Mouse (Mus musculus) cerebellum, adult 2 months (tissue): ENCODE measurements around the gene Abcb4. TPM values are rescaled to one million over a fixed set of nuclear protein-coding genes. Genes with fewer than 3 reads are reported as not detected.
A peak's percentile ranks its signal among the peaks of the same experiment; 100 is the strongest.
"Not testable (repeated sequence)": the region's sequence is repeated elsewhere in the genome, so short reads cannot be mapped to it uniquely, and the experiment has no call there.

Source experiments
- DNase-seq, 2 experiments: peaks; one replicate each; pipeline ENCODE4 v3.0.0; 2021
- H3K27ac ChIP-seq: fragments of 200-500 bp; 2 replicates; pipeline ENCODE4 v1.5.1; 2012; ENCODE audit warnings: low read length, control low read depth, inconsistent platforms; ENCODE audit not compliant: insufficient read depth
- H3K27me3 ChIP-seq: fragments of 200-500 bp; 2 replicates; pipeline ENCODE4 v1.6.1; 2012; ENCODE audit warnings: inconsistent platforms, mild to moderate bottlenecking, low read length, moderate library complexity; ENCODE audit not compliant: control insufficient read depth, insufficient read depth
- H3K4me1 ChIP-seq: fragments of 200-500 bp; 2 replicates; pipeline ENCODE4 v1.6.1; 2011; ENCODE audit warnings: low read length; ENCODE audit not compliant: control insufficient read depth, insufficient read depth
- H3K4me3 ChIP-seq: fragments of 200-500 bp; replicated peaks from 2 replicates; pipeline ENCODE3; 2011; ENCODE audit warnings: mild to moderate bottlenecking, low read depth, low read length, control low read depth; ENCODE audit not compliant: insufficient read depth
- CTCF ChIP-seq: fragments of 200-500 bp; IDR thresholded peaks from 2 replicates; pipeline ENCODE4 v1.5.1; 2011; ENCODE audit warnings: low read depth, mild to moderate bottlenecking, control low read depth, low read length, moderate library complexity, borderline replicate concordance; ENCODE audit not compliant: insufficient read depth
- POLR2A ChIP-seq: fragments of 200-500 bp; IDR thresholded peaks from 2 replicates; pipeline ENCODE4 v1.6.1; 2011; ENCODE audit warnings: low read length, control low read depth, borderline replicate concordance; ENCODE audit not compliant: insufficient read depth
- WGBS: fragments of 180-500 bp; shearing (Covaris S2); methylation state at CpG from one replicate; pipeline ENCODE4 v1.1.7; 2018; 5-methylcytosine and 5-hydroxymethylcytosine counted together
- polyA plus RNA-seq: library from polyadenylated mRNA; depleted of rRNA; stranded (reverse); fragments of >200 nt; gene quantifications from 2 replicates; pipeline ENCODE4 v1.2.3, GENCODE M21; 2012; rRNA removed

Gene Abcb4
- 1.3 and 1.6 TPM in 2 replicates for polyA plus RNA-seq

DNA sequence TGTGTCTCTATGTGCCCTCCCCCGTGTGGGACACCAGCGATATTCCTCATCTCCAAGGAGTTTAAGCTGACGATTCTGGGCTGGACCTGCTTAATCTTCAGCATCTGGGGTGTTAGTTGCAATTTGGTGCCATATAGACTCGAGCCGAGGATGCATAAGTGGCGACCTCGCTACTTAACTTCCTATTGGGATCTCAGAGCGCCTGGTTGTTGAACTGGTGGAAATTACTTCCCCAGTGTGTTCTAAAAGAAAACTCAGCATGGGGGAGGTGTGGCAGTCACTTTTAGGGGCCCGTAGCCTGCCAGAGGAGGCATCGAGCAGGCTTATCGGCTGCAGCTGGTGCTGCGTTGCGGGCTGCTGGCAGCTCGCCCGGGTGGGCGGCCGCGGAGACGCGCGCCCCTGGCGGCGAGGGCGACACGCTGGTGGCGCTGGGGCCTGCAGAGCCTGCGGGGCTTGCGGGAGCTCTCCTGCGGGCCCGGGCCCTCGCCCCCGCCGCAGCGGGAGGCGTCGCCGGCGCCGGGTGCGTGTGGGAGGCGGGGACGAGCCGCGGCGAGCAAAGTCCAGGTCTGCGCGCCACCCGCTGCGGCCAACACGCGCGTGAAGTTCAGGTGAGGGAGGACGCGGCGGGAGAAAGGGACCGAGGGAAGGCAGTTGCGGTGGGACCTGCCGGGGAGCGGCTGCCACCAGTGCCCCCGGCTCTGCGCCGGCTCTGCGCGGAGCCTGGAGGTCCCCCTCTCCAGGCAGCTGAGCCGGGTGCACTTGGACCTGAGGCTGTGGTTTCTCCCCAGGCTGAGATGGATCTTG is at the start of gene Abcb4:
Gene Abcb4 (plus strand): TSS at position 418 of the 804 bp plus-strand sequence.
- TF ChIP-seq CTCF: no peak
- TF ChIP-seq POLR2A: no peak
- H3K27ac ChIP-seq: no peak within 1 kb of the TSS
- DNase-seq: peak; percentile 44 to 57
- no peaks in the 10 kb centered on the region for H3K4me1 ChIP-seq
- no peaks in the 10 kb centered on the region for H3K27me3 ChIP-seq
- WGBS: under 1% methylated on average over 64 of the region's 65 CpGs
- peak within 1 kb of the TSS; percentile 61 for H3K4me3 ChIP-seq

DNA sequence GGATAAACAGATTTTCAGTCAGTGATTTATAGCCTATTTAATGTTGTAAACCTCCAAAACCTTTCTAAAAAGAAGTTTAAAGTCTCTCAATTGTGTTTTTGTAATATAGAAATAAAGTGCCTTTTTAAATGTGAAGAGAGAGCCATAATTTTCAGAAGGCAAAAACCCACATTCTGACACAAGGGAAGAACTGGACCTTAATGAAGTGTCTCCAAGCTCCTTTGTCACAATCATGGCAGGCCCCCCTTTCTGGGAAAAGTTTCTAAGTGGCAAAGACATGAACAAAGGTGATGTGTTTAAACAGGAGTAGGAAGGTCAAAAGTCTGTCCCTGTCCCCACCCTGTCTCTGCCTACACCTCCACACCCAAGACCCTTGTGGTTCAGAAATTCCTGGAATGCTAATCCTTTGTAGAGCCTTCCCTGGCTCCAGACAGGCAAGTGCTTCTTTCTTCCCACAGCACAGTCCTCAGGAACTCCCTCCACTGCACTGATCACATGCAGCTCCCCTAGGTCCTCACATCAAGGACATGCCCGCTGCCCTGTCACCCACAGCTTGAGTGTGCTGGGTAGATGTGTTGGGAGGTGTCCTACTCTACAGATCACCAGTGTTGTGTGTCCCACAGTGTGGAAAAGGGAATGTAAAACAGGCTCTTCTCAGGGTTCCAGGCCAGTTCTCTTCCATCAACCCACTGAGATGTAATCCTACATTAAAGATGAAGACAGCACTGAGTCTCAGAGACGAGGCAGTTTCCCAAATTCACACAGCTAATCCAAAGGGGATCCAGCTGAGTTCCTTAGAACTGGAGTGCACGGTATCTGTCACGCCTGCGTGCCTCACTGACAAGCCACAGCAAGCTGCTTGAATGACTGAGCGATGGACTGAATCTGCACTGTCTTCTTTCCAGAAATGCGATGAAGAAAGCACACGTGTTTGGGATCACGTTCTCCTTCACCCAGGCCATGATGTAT is 44.6 kb upstream of the Abcb4 start:
- H3K4me1 ChIP-seq, H3K27me3 ChIP-seq, H3K27ac ChIP-seq, DNase-seq, H3K4me3 ChIP-seq: not testable (repeated sequence)
- 18% methylated on average over 8 of the region's 9 CpGs for WGBS

DNA sequence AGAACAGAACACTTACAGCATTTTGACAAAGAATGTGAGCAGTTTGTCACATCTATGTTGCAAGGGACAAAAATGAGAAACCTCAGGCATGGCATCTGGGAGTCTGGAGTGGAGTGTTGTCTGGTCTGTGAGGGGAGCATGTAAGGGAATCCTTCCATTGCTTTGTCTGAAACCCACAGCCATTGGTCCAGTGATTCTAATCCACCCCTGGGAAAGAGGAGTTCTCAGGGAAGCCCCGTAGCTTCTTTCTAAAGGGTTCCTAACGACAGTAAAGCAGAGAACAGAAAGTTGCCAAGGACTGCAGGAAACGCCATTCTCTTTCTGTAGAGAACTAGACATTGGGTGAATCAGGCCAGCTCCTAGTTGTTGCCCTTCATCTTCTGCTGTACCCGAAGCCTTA is 42.7 kb upstream of the Abcb4 start:
- Histone ChIP-seq H3K4me1 (no peaks in the 10 kb centered on the region), H3K27me3 (no peaks in the 10 kb centered on the region), H3K4me3 (no peak overlapping the region), H3K27ac (no peak overlapping the region)
- TF ChIP-seq POLR2A (no peak), CTCF (no peak)
- no peak for DNase-seq
- 63% methylated on average over 4 of the region's 4 CpGs for WGBS

DNA sequence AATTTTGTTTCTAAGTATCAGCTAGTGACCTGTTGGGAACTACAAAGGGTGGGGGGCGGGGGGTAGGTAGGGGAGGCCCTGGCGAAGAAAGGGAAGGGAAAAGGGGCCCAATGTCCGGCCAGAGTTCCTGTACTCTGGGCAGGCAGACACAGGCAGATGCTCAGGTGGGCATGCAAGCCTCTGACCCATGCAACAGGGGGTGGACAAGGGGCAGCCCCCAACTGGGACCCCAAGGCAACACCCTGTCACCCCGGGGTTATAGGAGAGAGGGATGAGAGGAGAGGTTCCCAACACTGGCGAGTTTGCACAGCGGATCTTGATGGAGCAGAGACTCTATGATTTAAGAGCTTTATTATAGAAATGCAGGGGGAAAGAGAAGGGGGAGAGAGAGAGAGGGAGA is 36.3 kb upstream of the Abcb4 start:
- Histone ChIP-seq H3K27ac (no peak overlapping the region), H3K27me3 (no peaks in the 10 kb centered on the region), H3K4me3 (no peak overlapping the region), H3K4me1 (no peaks in the 10 kb centered on the region)
- DNase-seq: no peak
- TF ChIP-seq CTCF (no peak), POLR2A (no peak)
- WGBS: 71% methylated on average over 6 of the region's 6 CpGs

DNA sequence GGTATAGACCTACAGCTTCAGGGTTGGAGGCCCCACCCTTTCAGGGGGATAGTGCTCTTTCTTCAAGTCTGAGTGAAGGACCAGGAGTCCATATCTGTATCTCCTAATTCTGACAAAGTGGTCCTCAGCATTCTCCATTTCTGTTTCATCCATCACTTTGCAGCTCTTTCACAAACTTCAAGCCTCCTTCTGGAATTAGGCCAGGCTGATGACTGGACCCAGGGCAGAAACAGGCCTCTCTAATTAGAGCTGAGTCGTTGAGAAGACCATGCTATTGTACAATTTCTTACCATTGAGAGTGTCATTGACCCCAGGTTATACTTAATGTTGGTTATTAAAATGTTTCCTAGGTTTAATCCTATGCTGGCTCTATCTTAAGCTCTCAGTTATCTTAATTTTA is 31.7 kb upstream of the Abcb4 start:
- 77% methylated on average over 1 of the region's 1 CpGs for WGBS
- Histone ChIP-seq H3K27me3 (no peaks in the 10 kb centered on the region), H3K27ac (no peak overlapping the region), H3K4me3 (no peak overlapping the region), H3K4me1 (no peaks in the 10 kb centered on the region)
- TF ChIP-seq CTCF (no peak), POLR2A (no peak)
- DNase-seq: no peak

DNA sequence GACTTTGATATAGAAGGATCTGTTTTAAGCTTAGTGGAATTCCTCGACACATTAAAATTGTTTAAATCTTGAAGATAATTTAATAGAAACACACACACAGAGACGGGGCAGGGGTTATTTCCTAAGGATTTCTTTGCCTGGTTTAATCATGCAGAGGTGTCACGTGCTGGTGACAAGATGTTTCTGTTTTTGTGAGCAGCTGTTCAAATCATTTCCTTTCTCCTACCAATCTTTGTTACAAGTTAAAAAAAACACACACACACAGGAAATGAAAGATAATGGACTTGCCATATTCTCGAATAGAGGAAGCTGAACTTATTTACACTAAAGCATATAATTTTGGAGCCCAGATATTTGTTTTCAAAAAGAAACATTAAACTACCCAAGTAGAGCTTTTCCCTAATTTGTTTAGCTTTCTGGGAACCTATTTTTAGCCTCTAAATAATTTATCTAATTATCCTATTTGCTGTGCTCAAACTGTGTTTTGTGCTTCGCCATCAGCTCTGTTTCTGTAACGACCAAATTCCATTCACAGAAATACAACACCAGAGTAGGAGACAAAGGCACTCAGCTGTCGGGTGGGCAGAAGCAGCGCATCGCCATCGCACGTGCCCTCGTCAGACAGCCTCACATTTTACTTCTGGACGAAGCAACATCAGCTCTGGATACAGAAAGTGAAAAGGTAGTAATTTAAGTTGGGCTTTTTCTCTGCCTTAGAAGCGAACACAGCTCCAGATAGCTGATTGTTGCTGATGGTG is 29.8 kb upstream of the Abcb4 start:
- Histone ChIP-seq H3K4me1 (no peaks in the 10 kb centered on the region), H3K4me3 (no peak overlapping the region), H3K27ac (no peak overlapping the region), H3K27me3 (no peaks in the 10 kb centered on the region)
- no peak for DNase-seq
- WGBS: 64% methylated on average over 14 of the region's 14 CpGs
- TF ChIP-seq CTCF: no peak
- TF ChIP-seq POLR2A: no peak

DNA sequence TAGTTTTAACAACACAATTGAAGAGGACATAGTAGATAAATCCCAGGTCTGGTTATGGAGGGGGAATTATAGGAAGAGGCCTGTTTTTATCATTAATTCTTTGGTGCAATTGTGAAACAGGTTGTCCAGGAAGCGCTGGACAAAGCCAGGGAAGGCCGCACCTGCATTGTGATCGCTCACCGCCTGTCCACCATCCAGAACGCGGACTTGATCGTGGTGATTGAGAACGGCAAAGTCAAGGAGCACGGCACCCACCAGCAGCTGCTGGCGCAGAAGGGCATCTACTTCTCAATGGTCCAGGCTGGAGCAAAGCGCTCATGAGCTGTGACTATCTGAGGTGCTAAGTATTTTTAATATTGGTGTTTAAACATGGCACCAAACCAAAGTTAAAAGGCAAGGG is 27.9 kb upstream of the Abcb4 start:
- not testable (repeated sequence) for H3K4me1 ChIP-seq, H3K27ac ChIP-seq, H3K27me3 ChIP-seq, H3K4me3 ChIP-seq, DNase-seq
- 90% methylated on average over 11 of the region's 11 CpGs for WGBS

DNA sequence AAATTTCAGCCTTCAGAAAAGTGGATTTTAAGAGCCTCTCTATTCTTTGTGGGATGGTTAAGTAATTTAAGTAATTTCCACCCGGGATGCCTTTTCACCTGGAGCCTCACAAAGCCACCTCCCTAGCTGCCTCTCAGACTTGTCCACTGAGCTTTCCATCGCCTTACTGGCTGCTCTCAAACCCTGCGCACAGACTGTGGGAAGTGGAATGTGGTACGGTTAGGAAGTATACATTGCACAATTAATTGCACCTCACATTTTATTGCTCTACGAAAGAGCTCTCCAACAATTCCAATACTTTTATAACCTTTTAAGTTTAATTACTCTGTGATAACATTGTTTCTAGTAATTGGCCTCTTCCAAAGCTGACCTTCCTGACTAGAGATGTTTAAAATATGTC is 27.2 kb upstream of the Abcb4 start:
- H3K27ac ChIP-seq: no peak overlapping the region
- H3K4me3 ChIP-seq: no peak overlapping the region
- WGBS: 95% methylated on average over 5 of the region's 5 CpGs
- H3K27me3 ChIP-seq: no peaks in the 10 kb centered on the region
- no peak for TF ChIP-seq CTCF
- no peak for TF ChIP-seq POLR2A
- no peaks in the 10 kb centered on the region for H3K4me1 ChIP-seq
- no peak for DNase-seq
